Mouse (Mus musculus): Measurements from ENCODE around the gene Pik3ap1. TPM values are rescaled to one million over a fixed set of nuclear protein-coding genes. Genes with fewer than 3 reads are reported as not detected.

Gene Pik3ap1
- total RNA-seq, 2 experiments from 2014 or later: 1.9 TPM

- no peak for DNase-seq (ENCODE audit: low spot score in 2 of 2)
Observed at GRCm38 (mm10) chr19:41369557-41370460, 15.1 kb downstream of the Pik3ap1 start.

- DNase-seq (ENCODE audit: low spot score in 2 of 2): no peak
Observed at GRCm38 (mm10) chr19:41366854-41367517, 17.9 kb downstream of the Pik3ap1 start.

GRCm38 (mm10) chr19:41366192-41366853 lies 18.6 kb downstream of the Pik3ap1 start:
- DNase-seq (ENCODE audit: low spot score in 2 of 2): no peak

GRCm38 (mm10) chr19:41365570-41365969 lies 19.3 kb downstream of the Pik3ap1 start:
- DNase-seq (ENCODE audit: low spot score in 2 of 2): no peak

GRCm38 (mm10) chr19:41364509-41364908 lies 20.4 kb downstream of the Pik3ap1 start:
- no peak for DNase-seq (ENCODE audit: low spot score in 2 of 2)

- DNase-seq (ENCODE audit: low spot score in 2 of 2): no peak
Observed at GRCm38 (mm10) chr19:41362963-41363362, 21.9 kb downstream of the Pik3ap1 start.

GRCm38 (mm10) chr19:41360459-41360858 lies 24.4 kb downstream of the Pik3ap1 start:
- DNase-seq (ENCODE audit: low spot score in 2 of 2): no peak

GRCm38 (mm10) chr19:41354287-41354951 lies 30.5 kb downstream of the Pik3ap1 start:
- no peak for DNase-seq (ENCODE audit: low spot score in 2 of 2)

GRCm38 (mm10) chr19:41349624-41350023 lies 35.3 kb downstream of the Pik3ap1 start:
- no peak for DNase-seq (ENCODE audit: low spot score in 2 of 2)

- DNase-seq (ENCODE audit: low spot score in 2 of 2): no peak
Observed at GRCm38 (mm10) chr19:41348161-41348560, 36.7 kb downstream of the Pik3ap1 start.

- DNase-seq (ENCODE audit: low spot score in 2 of 2): no peak
Observed at GRCm38 (mm10) chr19:41347326-41347725, 37.6 kb downstream of the Pik3ap1 start.

GRCm38 (mm10) chr19:41346099-41346850 lies 38.6 kb downstream of the Pik3ap1 start:
- DNase-seq (ENCODE audit: low spot score in 2 of 2): no peak

- DNase-seq (ENCODE audit: low spot score in 2 of 2): no peak
Observed at GRCm38 (mm10) chr19:41345028-41345741, 39.7 kb downstream of the Pik3ap1 start.

GRCm38 (mm10) chr19:41344666-41345027 lies 40.3 kb downstream of the Pik3ap1 start:
- DNase-seq (ENCODE audit: low spot score in 2 of 2): no peak

GRCm38 (mm10) chr19:41342592-41343090 lies 42.3 kb downstream of the Pik3ap1 start:
- DNase-seq (ENCODE audit: low spot score in 2 of 2): no peak

- DNase-seq (ENCODE audit: low spot score in 2 of 2): no peak
Observed at GRCm38 (mm10) chr19:41341677-41342076, 43.2 kb downstream of the Pik3ap1 start.

- DNase-seq (ENCODE audit: low spot score in 2 of 2): no peak
Observed at GRCm38 (mm10) chr19:41339020-41339836, 45.7 kb downstream of the Pik3ap1 start.

- no peak for DNase-seq (ENCODE audit: low spot score in 2 of 2)
Observed at GRCm38 (mm10) chr19:41338379-41338778, 46.5 kb downstream of the Pik3ap1 start.

GRCm38 (mm10) chr19:41335721-41336120 lies 49.2 kb downstream of the Pik3ap1 start:
- DNase-seq (ENCODE audit: low spot score in 2 of 2): no peak

Measured in layer of hippocampus, postnatal 10 days (tissue).